Mouse (Mus musculus) layer of hippocampus, postnatal 14 days (tissue): ENCODE measurements around the gene Ropn1l. TPM values are rescaled to one million over a fixed set of nuclear protein-coding genes. Genes with fewer than 3 reads are reported as not detected.
A peak's percentile ranks its signal among the peaks of the same experiment; 100 is the strongest.

Experiments
- DNase-seq, 2 experiments: peaks; one replicate each; pipeline ENCODE4 v3.0.0; 2021 to 2022; ENCODE audit warnings: low spot score in 2 of 2, mixed read lengths in 1 of 2
- long read RNA-seq, 2 experiments: library from polyadenylated mRNA; stranded (forward); transcript quantifications; one replicate each; pipeline ENCODE4 v2.0.0; 2021
- total RNA-seq, 2 experiments: library from RNA; stranded (reverse); gene quantifications; 2 replicates each; pipeline ENCODE4 v1.2.3; 2021

Ropn1l gene
- 1 to 10 TPM in 1 of 2 experiments, not detected in 1; 1.3 TPM for total RNA-seq
- long read RNA-seq, experiment 1: 0 reads
- long read RNA-seq, experiment 2, partial matches to known transcripts: 0 of 1 reads
- long read RNA-seq, experiment 2, other reads (novel, unspliced or antisense): 1 of 1 reads

DNA sequence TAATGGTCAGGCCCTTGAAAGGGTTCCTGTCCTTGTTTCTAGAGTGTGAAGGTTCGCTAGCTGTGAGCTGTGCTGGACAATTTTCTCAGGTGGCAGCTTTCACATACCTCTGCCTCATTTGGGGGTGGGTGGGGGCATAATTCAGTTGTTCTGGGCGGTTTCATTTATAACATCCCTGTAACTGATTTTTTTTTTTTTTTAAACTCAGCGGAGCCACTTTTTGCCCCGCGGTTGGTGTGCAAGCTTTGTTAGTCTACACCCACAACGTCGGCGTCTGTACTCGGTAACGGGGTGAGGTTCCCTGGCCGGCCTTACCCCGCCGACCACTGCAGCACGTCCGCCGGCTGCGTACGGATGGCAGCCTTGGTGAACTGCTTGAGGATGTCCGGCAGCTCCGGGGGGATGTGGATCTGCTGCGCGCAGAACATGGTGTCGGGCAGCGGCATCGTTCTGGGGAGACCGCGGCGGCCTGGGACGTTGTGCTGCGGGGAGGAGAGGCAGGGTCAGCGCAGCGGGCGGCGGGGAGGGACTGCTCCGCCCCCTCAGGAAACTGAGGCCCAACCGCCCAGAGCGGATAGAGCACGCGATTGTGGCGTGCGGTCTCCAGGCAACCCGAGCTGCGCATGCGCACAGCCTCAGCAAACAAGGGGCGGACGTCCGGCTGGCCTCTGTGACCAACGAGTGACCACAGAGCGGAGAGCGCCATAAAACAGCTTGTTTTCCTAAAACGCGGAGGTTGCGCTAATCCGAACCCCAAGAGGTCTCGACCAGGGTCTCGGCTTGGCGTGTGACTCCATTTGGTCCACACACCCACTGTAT is at the start of gene Ropn1l:
Gene Ropn1l (minus strand): TSS at position 640 of the 819 bp plus-strand sequence.
- DNase-seq: peak; percentile 90 to 95

- DNase-seq: no peak
Measured at GRCm38 (mm10) chr15:31502996-31503395, 49.5 kb upstream of the Ropn1l start.

GRCm38 (mm10) chr15:31502313-31502712 is 48.8 kb upstream of the Ropn1l start:
- DNase-seq: no peak

DNA sequence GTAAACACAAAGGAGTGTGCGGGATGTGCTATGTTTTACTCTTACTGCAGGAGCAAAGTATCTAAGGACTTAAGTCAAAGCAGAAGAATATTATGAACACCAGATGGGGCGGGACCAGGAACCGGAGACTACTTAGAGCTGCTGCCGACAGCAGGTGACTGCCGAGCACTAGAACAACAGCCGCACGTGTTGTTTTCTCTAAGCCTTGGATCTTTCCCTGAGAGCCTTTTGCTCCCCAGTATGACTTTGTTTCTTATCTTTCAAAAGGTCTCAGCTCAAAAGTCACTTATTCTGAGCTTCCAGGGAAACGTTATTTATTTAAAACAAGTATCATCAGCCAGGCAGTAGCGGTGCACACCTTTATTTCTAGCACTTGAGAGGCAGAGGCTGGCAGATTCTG is 41.3 kb upstream of the Ropn1l start:
- DNase-seq: no peak

DNA sequence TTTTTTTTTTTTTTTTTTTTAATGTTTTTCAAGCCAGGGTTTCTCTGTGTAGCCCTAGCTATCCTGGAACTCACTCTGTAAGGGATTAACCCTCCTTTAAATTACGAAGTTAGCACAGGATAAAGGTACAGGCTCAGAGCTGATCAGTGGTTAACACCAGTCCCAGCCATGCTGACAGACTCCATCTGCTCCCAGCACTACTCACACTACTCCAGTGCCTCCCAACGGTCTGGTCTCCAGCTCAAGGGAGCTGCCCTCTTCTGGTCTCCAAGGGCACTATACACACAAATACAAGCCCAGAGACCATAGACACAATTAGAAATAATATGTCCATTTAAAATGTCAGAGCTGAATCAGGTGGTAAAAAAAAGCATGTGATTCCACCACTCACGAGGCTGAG is 40.8 kb upstream of the Ropn1l start:
- DNase-seq: no peak

GRCm38 (mm10) chr15:31487407-31487806 is 33.9 kb upstream of the Ropn1l start:
- no peak for DNase-seq

DNA sequence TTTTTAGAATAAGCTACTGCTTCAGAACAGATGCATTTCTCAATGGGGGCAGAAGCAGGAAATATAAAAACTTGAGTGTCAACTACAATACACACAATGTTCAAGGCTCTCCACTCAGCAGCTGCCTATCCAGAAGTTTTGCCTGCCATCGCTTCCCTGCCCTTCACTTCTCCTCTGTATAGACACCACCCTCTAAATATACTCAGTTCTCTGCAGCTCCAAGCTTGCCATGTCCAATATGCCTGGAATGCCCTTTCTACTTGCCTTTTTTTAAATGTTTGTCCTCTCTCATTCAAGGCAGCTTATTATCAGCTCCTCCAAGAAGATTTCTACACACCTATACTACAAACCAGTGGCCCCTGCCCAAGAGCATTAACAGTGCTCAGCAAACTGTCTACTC is 23.1 kb upstream of the Ropn1l start:
- DNase-seq: no peak

DNA sequence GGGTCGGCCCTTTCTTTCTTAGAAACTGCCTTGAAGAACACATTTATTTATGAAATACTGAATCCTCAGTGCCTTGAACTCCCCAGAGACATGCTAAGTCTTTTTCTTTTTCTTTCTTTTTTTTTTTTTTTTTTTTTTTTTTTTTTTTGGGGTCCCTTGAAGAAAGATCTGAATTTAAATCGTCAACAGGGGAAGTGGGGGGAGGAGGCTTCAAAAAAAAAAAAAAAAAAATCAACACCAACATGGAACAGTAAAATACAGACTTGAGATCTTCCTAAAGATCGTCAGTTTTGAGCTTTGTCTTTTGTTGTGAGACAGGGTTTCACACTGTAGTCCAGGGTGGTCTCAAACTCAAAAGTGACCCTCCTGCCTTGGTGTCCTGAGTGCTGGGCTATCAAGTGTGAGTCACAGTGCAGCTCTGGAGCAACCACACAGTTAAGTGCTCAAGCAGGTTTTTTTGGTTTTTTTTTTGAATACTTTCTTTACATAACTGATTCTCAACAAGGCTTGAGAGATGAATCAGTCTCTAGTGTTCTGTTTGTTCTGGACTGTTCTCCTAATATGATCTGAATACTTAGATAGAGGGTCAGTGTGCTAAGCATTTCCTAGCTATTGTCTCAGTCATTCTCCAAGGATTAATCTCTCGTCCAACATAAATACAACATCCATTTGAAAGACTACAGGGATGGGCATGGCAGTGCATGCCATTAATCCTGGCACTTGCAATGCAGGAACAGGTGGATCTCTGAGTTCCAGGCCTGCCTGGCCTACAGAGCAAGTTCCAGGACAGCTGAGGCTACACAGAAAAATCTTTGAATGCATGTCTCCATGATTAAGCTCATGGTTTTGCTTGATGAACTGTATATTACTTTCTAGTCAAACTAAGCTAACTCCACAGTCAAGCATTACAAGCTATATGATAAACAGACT is 19.4 kb upstream of the Ropn1l start:
- DNase-seq: no peak

GRCm38 (mm10) chr15:31471529-31471928 is 18.0 kb upstream of the Ropn1l start:
- DNase-seq: no peak

- DNase-seq: no peak
Measured at GRCm38 (mm10) chr15:31469497-31469896, 16.0 kb upstream of the Ropn1l start.

GRCm38 (mm10) chr15:31468806-31469205 is 15.3 kb upstream of the Ropn1l start:
- DNase-seq: no peak

DNA sequence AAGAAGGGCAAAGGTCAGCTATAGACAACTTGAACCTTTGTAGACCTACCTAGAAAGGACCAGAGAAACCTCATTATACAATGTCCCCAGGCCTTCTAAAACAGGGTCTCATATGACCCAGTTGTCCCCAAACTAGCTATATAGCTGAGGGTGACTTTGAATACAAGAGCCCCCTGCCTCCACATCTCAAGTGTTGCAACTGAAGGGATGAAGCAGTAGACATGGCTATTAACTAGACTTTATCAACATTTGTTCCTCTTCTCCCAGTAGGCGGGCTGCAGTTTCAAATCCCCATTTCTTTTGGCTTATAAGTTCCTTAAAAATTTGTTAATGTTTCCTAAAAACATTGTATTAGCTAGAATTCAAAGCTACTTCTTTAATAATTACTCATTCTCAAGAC is 13.2 kb upstream of the Ropn1l start:
- DNase-seq: no peak

- DNase-seq: no peak
Measured at GRCm38 (mm10) chr15:31466295-31466694, 12.8 kb upstream of the Ropn1l start.

- DNase-seq: no peak
Measured at GRCm38 (mm10) chr15:31465806-31466205, 12.3 kb upstream of the Ropn1l start.

DNA sequence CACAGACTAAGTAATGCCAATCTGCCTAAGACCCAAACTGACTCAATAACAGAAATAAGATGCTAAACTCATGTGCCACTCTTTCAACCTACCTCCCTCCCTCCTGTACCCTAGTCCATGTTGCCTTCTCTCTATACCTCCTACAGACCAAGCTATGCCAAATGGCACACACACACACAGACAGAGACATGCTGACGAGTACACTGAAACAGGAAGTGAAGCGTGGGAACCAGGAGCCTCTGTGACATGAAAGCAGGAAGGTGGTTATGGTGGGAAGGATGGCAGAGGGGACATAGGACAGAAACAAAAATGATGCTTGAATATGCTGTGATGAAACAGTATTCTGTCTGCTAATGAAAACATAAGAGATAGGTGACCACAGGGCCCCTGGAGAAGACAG is 7.0 kb upstream of the Ropn1l start:
- DNase-seq: no peak

GRCm38 (mm10) chr15:31458081-31458480 is 4.5 kb upstream of the Ropn1l start:
- DNase-seq: no peak

DNA sequence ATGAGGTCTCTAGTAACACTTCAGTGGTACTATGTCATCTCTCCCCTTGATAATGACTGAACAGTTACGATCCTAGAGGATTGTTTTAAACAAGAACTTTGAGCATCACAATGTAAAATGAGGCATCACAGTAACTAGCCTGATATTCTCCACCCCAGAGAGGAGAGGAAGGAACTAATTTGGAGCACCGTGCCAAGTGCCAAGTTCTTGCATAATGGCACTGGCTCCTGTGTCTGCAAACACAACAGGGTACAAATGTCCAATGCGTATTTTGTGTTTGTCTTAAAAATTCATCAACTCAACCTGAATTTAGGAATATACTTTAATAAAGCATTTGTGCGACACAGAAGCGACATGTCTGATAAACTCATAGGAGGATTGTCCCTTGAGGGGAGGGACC is 2.8 kb upstream of the Ropn1l start:
- DNase-seq: no peak

GRCm38 (mm10) chr15:31454861-31455295 is 1.3 kb upstream of the Ropn1l start:
- DNase-seq: no peak

DNA sequence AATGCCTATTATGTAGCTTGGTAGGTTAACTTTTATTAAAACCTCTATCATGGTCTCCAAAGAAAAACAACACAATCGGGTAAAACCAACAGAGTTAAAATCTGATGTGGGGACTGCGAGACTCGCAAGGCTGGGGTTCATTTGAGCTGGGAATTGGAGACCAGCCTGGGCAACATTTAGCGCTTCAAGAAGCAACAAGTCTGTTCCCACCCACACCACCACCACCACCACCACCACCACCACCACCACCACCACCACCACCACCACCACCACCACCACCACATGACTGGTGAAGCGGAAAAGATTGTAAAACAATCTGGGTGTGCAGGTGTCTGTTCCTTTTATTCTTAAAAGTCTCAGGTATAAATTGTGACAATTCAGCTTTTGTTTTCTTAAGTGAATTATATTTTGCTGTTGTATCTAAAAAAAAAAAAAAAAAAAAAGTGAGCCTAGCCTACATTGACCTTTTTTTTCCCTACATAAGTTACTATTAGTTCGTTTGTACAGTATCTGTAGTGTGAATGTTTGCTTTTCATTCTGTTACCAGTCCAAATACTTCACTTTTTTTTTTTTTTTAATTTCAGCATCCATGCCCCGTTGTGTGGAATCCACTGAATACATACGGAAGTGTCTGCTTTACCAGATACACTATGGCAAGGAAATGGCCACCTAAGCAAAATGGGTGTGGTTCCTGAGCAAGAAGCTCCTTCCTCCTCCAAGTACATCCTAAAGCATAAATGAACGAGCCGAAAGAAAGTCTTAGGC is 741 bp upstream of the Ropn1l start:
- no peak for DNase-seq

- DNase-seq: no peak
Measured at GRCm38 (mm10) chr15:31452336-31453097, 1.0 kb downstream of the Ropn1l start.
